Mouse (Mus musculus): ENCODE measurements around the gene Morn1. TPM values are rescaled to one million over a fixed set of nuclear protein-coding genes. Genes with fewer than 3 reads are reported as not detected.

Gene Morn1
- total and polyA plus RNA-seq, 2 experiments from 2014 or later: 3.3 to 8.6 TPM

GRCm38 (mm10) chr4:155116607-155117006 is 30.2 kb downstream of the Morn1 start:
- H3K9ac ChIP-seq (replicated peaks; ENCODE audit: low read length, poor library complexity, severe bottlenecking): no peak overlapping the region
- H3K27ac ChIP-seq (ENCODE audit: low read depth, low read length): no peak overlapping the region
- no peak overlapping the region for H3K4me2 ChIP-seq (ENCODE audit: low read depth, low read length, poor library complexity, severe bottlenecking)
- DNase-seq (ENCODE audit: low spot score) (no peak), ATAC-seq (ENCODE audit: low FRiP score) (no peak)
- H3K36me3 ChIP-seq (ENCODE audit: insufficient read depth, low read length): no peaks in the 10 kb centered on the region
- H3K4me3 ChIP-seq (ENCODE audit: low read depth, low read length): no peak overlapping the region
- no peaks in the 10 kb centered on the region for H3K4me1 ChIP-seq (ENCODE audit: insufficient read depth, low read length)
- H3K27me3 ChIP-seq (ENCODE audit: insufficient read depth, low read length): no peaks in the 10 kb centered on the region
- H3K9me3 ChIP-seq (ENCODE audit: low read length): no peaks in the 10 kb centered on the region
- WGBS: 74% methylated on average over 4 of the region's 4 CpGs
- TF ChIP-seq CTCF (IDR thresholded peaks at IDR 0.05): no peak

GRCm38 (mm10) chr4:155117396-155117978 is 31.1 kb downstream of the Morn1 start:
- Histone ChIP-seq H3K4me1 (ENCODE audit: insufficient read depth, low read length) (no peaks in the 10 kb centered on the region), H3K4me2 (ENCODE audit: low read depth, low read length, poor library complexity, severe bottlenecking) (no peak overlapping the region), H3K4me3 (ENCODE audit: low read depth, low read length) (no peak overlapping the region), H3K27me3 (ENCODE audit: insufficient read depth, low read length) (no peaks in the 10 kb centered on the region), H3K27ac (ENCODE audit: low read depth, low read length) (no peak overlapping the region), H3K9ac (replicated peaks; ENCODE audit: low read length, poor library complexity, severe bottlenecking) (no peak overlapping the region), H3K36me3 (ENCODE audit: insufficient read depth, low read length) (no peaks in the 10 kb centered on the region), H3K9me3 (ENCODE audit: low read length) (no peaks in the 10 kb centered on the region)
- TF ChIP-seq CTCF (IDR thresholded peaks at IDR 0.05): no peak
- no peak for ATAC-seq (ENCODE audit: low FRiP score)
- no peak for DNase-seq (ENCODE audit: low spot score)
- 80% methylated on average over 6 of the region's 6 CpGs for WGBS

- WGBS: 47% methylated on average over 10 of the region's 10 CpGs
- DNase-seq (ENCODE audit: low spot score): no peak
- no peak overlapping the region for H3K4me2 ChIP-seq (ENCODE audit: low read depth, low read length, poor library complexity, severe bottlenecking)
Measured at GRCm38 (mm10) chr4:155118278-155118677, 31.9 kb downstream of the Morn1 start.

GRCm38 (mm10) chr4:155120038-155120437 is 33.7 kb downstream of the Morn1 start:
- no peak overlapping the region for H3K4me3 ChIP-seq (ENCODE audit: low read depth, low read length)
- no peak for TF ChIP-seq CTCF (IDR thresholded peaks at IDR 0.05)
- H3K27ac ChIP-seq (ENCODE audit: low read depth, low read length): no peak overlapping the region
- H3K4me2 ChIP-seq (ENCODE audit: low read depth, low read length, poor library complexity, severe bottlenecking): no peak overlapping the region
- DNase-seq (ENCODE audit: low spot score) (no peak), ATAC-seq (ENCODE audit: low FRiP score) (no peak)
- no peaks in the 10 kb centered on the region for H3K9me3 ChIP-seq (ENCODE audit: low read length)
- H3K9ac ChIP-seq (replicated peaks; ENCODE audit: low read length, poor library complexity, severe bottlenecking): no peak overlapping the region
- no peaks in the 10 kb centered on the region for H3K27me3 ChIP-seq (ENCODE audit: insufficient read depth, low read length)
- H3K36me3 ChIP-seq (ENCODE audit: insufficient read depth, low read length): no peaks in the 10 kb centered on the region
- WGBS: 85% methylated on average over 7 of the region's 7 CpGs
- no peaks in the 10 kb centered on the region for H3K4me1 ChIP-seq (ENCODE audit: insufficient read depth, low read length)

More at GRCm38 (mm10) chr4:155118278-155118677, 31.9 kb downstream of the Morn1 start:
- Histone ChIP-seq H3K27ac (ENCODE audit: low read depth, low read length) (no peak overlapping the region), H3K9ac (replicated peaks; ENCODE audit: low read length, poor library complexity, severe bottlenecking) (no peak overlapping the region), H3K4me1 (ENCODE audit: insufficient read depth, low read length) (no peaks in the 10 kb centered on the region), H3K4me3 (ENCODE audit: low read depth, low read length) (no peak overlapping the region), H3K36me3 (ENCODE audit: insufficient read depth, low read length) (no peaks in the 10 kb centered on the region), H3K9me3 (ENCODE audit: low read length) (no peaks in the 10 kb centered on the region), H3K27me3 (ENCODE audit: insufficient read depth, low read length) (no peaks in the 10 kb centered on the region)
- no peak for TF ChIP-seq CTCF (IDR thresholded peaks at IDR 0.05)
- ATAC-seq (ENCODE audit: low FRiP score): no peak

- no peak for DNase-seq (ENCODE audit: low spot score)
Measured at GRCm38 (mm10) chr4:155120583-155120982, 34.2 kb downstream of the Morn1 start.

GRCm38 (mm10) chr4:155121222-155121621 is 34.8 kb downstream of the Morn1 start:
- Histone ChIP-seq H3K9me3 (ENCODE audit: low read length) (no peaks in the 10 kb centered on the region), H3K4me1 (ENCODE audit: insufficient read depth, low read length) (no peaks in the 10 kb centered on the region), H3K27me3 (ENCODE audit: insufficient read depth, low read length) (no peaks in the 10 kb centered on the region), H3K4me2 (ENCODE audit: low read depth, low read length, poor library complexity, severe bottlenecking) (no peak overlapping the region), H3K27ac (ENCODE audit: low read depth, low read length) (no peak overlapping the region), H3K4me3 (ENCODE audit: low read depth, low read length) (no peak overlapping the region), H3K9ac (replicated peaks; ENCODE audit: low read length, poor library complexity, severe bottlenecking) (no peak overlapping the region), H3K36me3 (ENCODE audit: insufficient read depth, low read length) (no peaks in the 10 kb centered on the region)
- ATAC-seq (ENCODE audit: low FRiP score): no peak
- no peak for TF ChIP-seq CTCF (IDR thresholded peaks at IDR 0.05)
- no peak for DNase-seq (ENCODE audit: low spot score)
- 89% methylated on average over 6 of the region's 6 CpGs for WGBS

More at GRCm38 (mm10) chr4:155120583-155120982, 34.2 kb downstream of the Morn1 start:
- H3K9me3 ChIP-seq (ENCODE audit: low read length): no peaks in the 10 kb centered on the region
- H3K27me3 ChIP-seq (ENCODE audit: insufficient read depth, low read length): no peaks in the 10 kb centered on the region
- no peaks in the 10 kb centered on the region for H3K36me3 ChIP-seq (ENCODE audit: insufficient read depth, low read length)
- WGBS: 87% methylated on average over 5 of the region's 5 CpGs
- H3K4me2 ChIP-seq (ENCODE audit: low read depth, low read length, poor library complexity, severe bottlenecking): no peak overlapping the region
- H3K27ac ChIP-seq (ENCODE audit: low read depth, low read length): no peak overlapping the region
- no peak overlapping the region for H3K4me3 ChIP-seq (ENCODE audit: low read depth, low read length)
- TF ChIP-seq CTCF (IDR thresholded peaks at IDR 0.05): no peak
- H3K4me1 ChIP-seq (ENCODE audit: insufficient read depth, low read length): no peaks in the 10 kb centered on the region
- no peak for ATAC-seq (ENCODE audit: low FRiP score)
- H3K9ac ChIP-seq (replicated peaks; ENCODE audit: low read length, poor library complexity, severe bottlenecking): no peak overlapping the region
